Mouse (Mus musculus) heart, adult 2 months (tissue): ENCODE measurements around the gene Crat. TPM values are rescaled to one million over a fixed set of nuclear protein-coding genes. Genes with fewer than 3 reads are reported as not detected.
A peak's percentile ranks its signal among the peaks of the same experiment; 100 is the strongest.

Experiments used
- DNase-seq, 2 experiments: peaks; one replicate each; pipeline ENCODE4 v3.0.0; 2021
- H3K27ac ChIP-seq: fragments of 200-600 bp; 2 replicates; pipeline ENCODE4 v1.8.1; 2022
- H3K27me3 ChIP-seq: fragments of 200-500 bp; 2 replicates; pipeline ENCODE4 v1.6.1; 2012; ENCODE audit warnings: mild to moderate bottlenecking, low read length, inconsistent platforms, mixed read lengths; ENCODE audit not compliant: control insufficient read depth, insufficient read depth
- H3K36me3 ChIP-seq: fragments of 200-500 bp; 2 replicates; pipeline ENCODE4 v1.6.1; 2012; ENCODE audit warnings: low read length, inconsistent platforms; ENCODE audit not compliant: control insufficient read depth, insufficient read depth
- H3K4me1 ChIP-seq: fragments of 200-500 bp; 2 replicates; pipeline ENCODE4 v1.6.1; 2011; ENCODE audit warnings: low read length; ENCODE audit not compliant: control insufficient read depth, insufficient read depth
- H3K4me3 ChIP-seq: fragments of 200-600 bp; 2 replicates; pipeline ENCODE4 v1.8.1; 2022
- H3K79me2 ChIP-seq: fragments of 200-500 bp; replicated peaks from 2 replicates; pipeline ENCODE4 v1.6.1; 2012; ENCODE audit warnings: mild to moderate bottlenecking, inconsistent platforms, low read length, moderate library complexity, mixed read lengths; ENCODE audit not compliant: control insufficient read depth, insufficient read depth
- H3K9ac ChIP-seq: fragments of 200-500 bp; 2 replicates; pipeline ENCODE4 v1.6.1; 2012; ENCODE audit warnings: low read depth, mild to moderate bottlenecking, control low read depth, inconsistent platforms, low read length, mixed read lengths
- CTCF ChIP-seq: fragments of 200-600 bp; IDR thresholded peaks from 2 replicates; pipeline ENCODE4 v1.8.1; 2022; ENCODE audit warnings: antibody characterized with exemption, mild to moderate bottlenecking, moderate library complexity
- EP300 ChIP-seq: fragments of 200-500 bp; IDR thresholded peaks from 2 replicates; pipeline ENCODE4 v1.6.1; 2011; ENCODE audit warnings: low read depth, low read length, control low read depth; ENCODE audit not compliant: insufficient read depth
- POLR2A ChIP-seq: fragments of 200-500 bp; IDR thresholded peaks from 2 replicates; pipeline ENCODE4 v1.6.1; 2011; ENCODE audit warnings: mild to moderate bottlenecking, low read depth, low read length, control low read depth; ENCODE audit not compliant: insufficient read depth
- WGBS: fragments of 180-500 bp; shearing (Covaris S2); methylation state at CpG from one replicate; pipeline ENCODE4 v1.1.7; 2018; 5-methylcytosine and 5-hydroxymethylcytosine counted together
- intact Hi-C: fragments of 180-260 bp; cut with DNase I; formaldehyde crosslinking; loops from one replicate; pipeline ENCODE4 v1.15.1; 2025
- polyA plus RNA-seq: library from polyadenylated mRNA; depleted of rRNA; stranded (reverse); fragments of >200 nt; gene quantifications from 2 replicates; pipeline ENCODE4 v1.2.3, GENCODE M21; 2012
- total RNA-seq, 2 experiments: library from RNA; stranded (reverse); gene quantifications; 2 replicates each; pipeline ENCODE4 v1.2.3; 2021

Crat gene
- total and polyA plus RNA-seq, 3 experiments: 452 to 695 (median 542) TPM

GRCm38 (mm10) chr2:30360626-30361025, 55.0 kb downstream of the Crat start:
- 82% methylated on average over 10 of the region's 10 CpGs for WGBS
- Histone ChIP-seq H3K27me3 (no peaks in the 10 kb centered on the region), H3K4me3 (no peak overlapping the region), H3K36me3 (no peaks in the 10 kb centered on the region; the same call in 1 of the 2 replicates), H3K27ac (no peak overlapping the region), H3K79me2 (peaks cover 1% of the 10 kb centered on the region; the same call in 1 of the 2 replicates), H3K4me1 (peaks cover 22% of the 10 kb centered on the region), H3K9ac (no peak overlapping the region)
- no peak for DNase-seq
- TF ChIP-seq CTCF: no peak
- TF ChIP-seq POLR2A: no peak
- TF ChIP-seq EP300: no peak
- intact Hi-C loops: no loop called here

- Histone ChIP-seq H3K4me1 (peaks cover 18% of the 10 kb centered on the region), H3K4me3 (peak within 1 kb of the TSS; percentile 72), H3K79me2 (peaks cover 1% of the 10 kb centered on the region), H3K27ac (peak within 1 kb of the TSS; percentile 87), H3K36me3 (no peaks in the 10 kb centered on the region; the same call in 1 of the 2 replicates), H3K9ac (peak within 1 kb of the TSS; percentile 93), H3K27me3 (no peaks in the 10 kb centered on the region)
- 0 out of 2 replicates have a peak, but pooled peaks have one; percentile 34 for TF ChIP-seq EP300
- TF ChIP-seq CTCF: peak; percentile 70
- TF ChIP-seq POLR2A: 0 out of 2 replicates have a peak, but pooled peaks have one; percentile 22
- peak; percentile 92 to 93 for DNase-seq
- intact Hi-C loops: no loop called here
- 1% methylated on average over 65 of the region's 73 CpGs for whole genome bisulfite sequencing
These were observed 56.8 kb downstream of the Crat start, which contains the start of gene Sh3glb2 for GRCm38 (mm10) chr2:30358533-30359531. TSS of gene Sh3glb2 (minus strand) at chr2:30359337.

GRCm38 (mm10) chr2:30357552-30358510, 57.8 kb downstream of the Crat start:
- WGBS: 22% methylated on average over 8 of the region's 8 CpGs
- Histone ChIP-seq H3K79me2 (peaks cover 1% of the 10 kb centered on the region), H3K36me3 (no peaks in the 10 kb centered on the region; the same call in 1 of the 2 replicates), H3K9ac (peak overlapping the region; percentile 93), H3K4me3 (peak overlapping the region; percentile 72), H3K27me3 (no peaks in the 10 kb centered on the region), H3K27ac (peak overlapping the region; percentile 87), H3K4me1 (peaks cover 18% of the 10 kb centered on the region)
- DNase-seq: peak; percentile 49
- intact Hi-C loops: no loop called here
- TF ChIP-seq POLR2A (no peak), EP300 (no peak), CTCF (no peak)

- no peak overlapping the region for H3K4me3 ChIP-seq
- 0 out of 2 replicates have a peak overlapping the region, but pooled peaks have one; percentile 14 for H3K9ac ChIP-seq
- TF ChIP-seq CTCF (no peak), EP300 (no peak), POLR2A (no peak)
These were observed 58.7 kb downstream of the Crat start for GRCm38 (mm10) chr2:30356906-30357305.

GRCm38 (mm10) chr2:30356266-30356665, 59.3 kb downstream of the Crat start:
- Histone ChIP-seq H3K27me3 (no peaks in the 10 kb centered on the region), H3K27ac (no peak overlapping the region; the same call in 1 of the 2 replicates), H3K9ac (no peak overlapping the region), H3K36me3 (no peaks in the 10 kb centered on the region; the same call in 1 of the 2 replicates), H3K79me2 (peaks cover 1% of the 10 kb centered on the region), H3K4me3 (no peak overlapping the region), H3K4me1 (peaks cover 18% of the 10 kb centered on the region)
- WGBS: 43% methylated on average over 4 of the region's 4 CpGs
- intact Hi-C loops: no loop called here
- no peak for DNase-seq
- no peak for TF ChIP-seq CTCF
- TF ChIP-seq POLR2A: no peak
- TF ChIP-seq EP300: no peak

More at GRCm38 (mm10) chr2:30356906-30357305, 58.7 kb downstream of the Crat start:
- Histone ChIP-seq H3K79me2 (peaks cover 1% of the 10 kb centered on the region), H3K4me1 (peaks cover 18% of the 10 kb centered on the region), H3K27me3 (no peaks in the 10 kb centered on the region), H3K36me3 (no peaks in the 10 kb centered on the region; the same call in 1 of the 2 replicates), H3K27ac (peak overlapping the region; percentile 87)
- no peak for DNase-seq
- intact Hi-C loops: no loop called here
- 53% methylated on average over 9 of the region's 9 CpGs for WGBS
